Mouse (Mus musculus) lung, embryonic 14.5 days (tissue): Measurements from ENCODE around the gene Notum. TPM values are rescaled to one million over a fixed set of nuclear protein-coding genes. Genes with fewer than 3 reads are reported as not detected.
A peak's percentile ranks its signal among the peaks of the same experiment; 100 is the strongest.

ENCODE experiments used
- ATAC-seq: fragments of 200-750 bp; cut with Nextera tagmentation; 2 replicates; pipeline ENCODE4 v1.8.0; 2017; ENCODE audit warnings: mild to moderate bottlenecking, moderate TSS enrichment, moderate library complexity; ENCODE audit not compliant: insufficient read depth
- DNase-seq: peaks from one replicate; pipeline ENCODE4 v3.0.0-alpha.2; 2015
- H3K27ac ChIP-seq: fragments of 300-500 bp; sonication (generic); 2 replicates; pipeline ENCODE4 v1.5.1; 2014; ENCODE audit warnings: low read depth, mild to moderate bottlenecking, moderate library complexity
- H3K27me3 ChIP-seq: fragments of 300-500 bp; sonication (generic); 2 replicates; pipeline ENCODE4 v1.6.1; 2014; ENCODE audit warnings: low read length, control low read depth; ENCODE audit not compliant: insufficient read depth
- H3K36me3 ChIP-seq: fragments of 300-500 bp; sonication (generic); 2 replicates; pipeline ENCODE4 v1.6.1; 2014; ENCODE audit warnings: control low read depth; ENCODE audit not compliant: insufficient read depth
- H3K4me1 ChIP-seq: fragments of 300-500 bp; sonication (generic); 2 replicates; pipeline ENCODE4 v1.6.1; 2014; ENCODE audit warnings: antibody characterized with exemption, control low read depth; ENCODE audit not compliant: insufficient read depth
- H3K4me2 ChIP-seq: fragments of 300-500 bp; sonication (generic); 2 replicates; pipeline ENCODE4 v1.6.1; 2014; ENCODE audit warnings: mild to moderate bottlenecking
- H3K4me3 ChIP-seq: fragments of 300-500 bp; sonication (generic); 2 replicates; pipeline ENCODE4 v1.5.1; 2014; ENCODE audit warnings: low read depth, low read length
- H3K9ac ChIP-seq: fragments of 300-500 bp; sonication (generic); 2 replicates; pipeline ENCODE4 v1.6.1; 2014
- H3K9me3 ChIP-seq: fragments of 300-500 bp; sonication (generic); 2 replicates; pipeline ENCODE4 v1.6.1; 2016; ENCODE audit warnings: low read depth, low read length, control low read depth
- CTCF ChIP-seq: IDR thresholded peaks from 2 replicates; pipeline ENCODE4 v1.5.1; 2016; ENCODE audit warnings: antibody characterized with exemption, low read depth
- WGBS: fragments of 180-500 bp; shearing (Covaris S2); extraction: QIAGEN DNeasy Blood & Tissue Kit; methylation state at CpG from one replicate; pipeline ENCODE4 v1.1.7; 2014; 5-methylcytosine and 5-hydroxymethylcytosine counted together
- polyA plus RNA-seq: library from polyadenylated mRNA; unstranded; fragments of >200 nt; fragmentation: Nextera tagmentation; extraction: Ambion mirVana; gene quantifications from 2 replicates; pipeline ENCODE4 v1.2.1, GENCODE M21; 2014

Gene Notum
- polyA plus RNA-seq, 1 experiment from 2014 or later = 5.3 TPM

GRCm38 (mm10) chr11:120625152-120625775 lies 35.7 kb downstream of the Notum start, which contains the start of gene Sirt7:
TSS of gene Sirt7 (minus strand) at chr11:120625240.
- peak within 1 kb of the TSS; percentile 96 for H3K4me3 ChIP-seq
- TF ChIP-seq CTCF = 0 out of 2 replicates have a peak, but pooled peaks have one; percentile 6
- H3K27ac ChIP-seq = peak within 1 kb of the TSS; percentile 77
- H3K36me3 ChIP-seq = peaks cover 64% of the 10 kb centered on the region
- 22% methylated on average over 5 of the region's 5 CpGs for WGBS
- peak within 1 kb of the TSS; percentile 99 for H3K4me2 ChIP-seq
- no peaks in the 10 kb centered on the region for H3K27me3 ChIP-seq
- H3K4me1 ChIP-seq = peaks cover 9% of the 10 kb centered on the region
- DNase-seq (no peak), ATAC-seq (peak; percentile 22; the same call in 1 of the 2 replicates)
- H3K9me3 ChIP-seq = no peaks in the 10 kb centered on the region
- peak within 1 kb of the TSS; percentile 63 for H3K9ac ChIP-seq

GRCm38 (mm10) chr11:120624680-120625111 lies 36.3 kb downstream of the Notum start:
- Histone ChIP-seq H3K4me2 (peak overlapping the region; percentile 99), H3K4me3 (peak overlapping the region; percentile 96), H3K27me3 (no peaks in the 10 kb centered on the region), H3K36me3 (peaks cover 69% of the 10 kb centered on the region), H3K4me1 (peaks cover 3% of the 10 kb centered on the region), H3K9ac (peak overlapping the region; percentile 63), H3K27ac (peak overlapping the region; percentile 77), H3K9me3 (no peaks in the 10 kb centered on the region)
- peak; percentile 94 for DNase-seq
- WGBS = under 1% methylated on average over 53 of the region's 53 CpGs
- peak; percentile 82 for ATAC-seq
- TF ChIP-seq CTCF = no peak

GRCm38 (mm10) chr11:120623961-120624679 lies 36.9 kb downstream of the Notum start:
- peak; percentile 81 for ATAC-seq
- Histone ChIP-seq H3K9me3 (no peaks in the 10 kb centered on the region), H3K27ac (peak overlapping the region; percentile 77), H3K4me2 (peak overlapping the region; percentile 99), H3K9ac (peak overlapping the region; percentile 63), H3K4me3 (peak overlapping the region; percentile 96), H3K27me3 (no peaks in the 10 kb centered on the region), H3K36me3 (peaks cover 66% of the 10 kb centered on the region), H3K4me1 (peaks cover 3% of the 10 kb centered on the region; the same call in 1 of the 2 replicates)
- peak; percentile 78 for DNase-seq
- WGBS = 11% methylated on average over 30 of the region's 30 CpGs
- TF ChIP-seq CTCF = peak; percentile 63

- Histone ChIP-seq H3K4me2 (no peak overlapping the region), H3K36me3 (peaks cover 67% of the 10 kb centered on the region), H3K4me3 (no peak overlapping the region), H3K9ac (no peak overlapping the region), H3K4me1 (peaks cover 3% of the 10 kb centered on the region; the same call in 1 of the 2 replicates), H3K27ac (no peak overlapping the region), H3K9me3 (no peaks in the 10 kb centered on the region), H3K27me3 (no peaks in the 10 kb centered on the region)
- TF ChIP-seq CTCF = no peak
- WGBS = 89% methylated on average over 6 of the region's 6 CpGs
- no peak for ATAC-seq
- DNase-seq = no peak
Observed at GRCm38 (mm10) chr11:120622805-120623204, 38.2 kb downstream of the Notum start.

- H3K36me3 ChIP-seq = peaks cover 61% of the 10 kb centered on the region
- 90% methylated on average over 14 of the region's 14 CpGs for WGBS
Observed at GRCm38 (mm10) chr11:120620195-120620594, 40.8 kb downstream of the Notum start.

DNA sequence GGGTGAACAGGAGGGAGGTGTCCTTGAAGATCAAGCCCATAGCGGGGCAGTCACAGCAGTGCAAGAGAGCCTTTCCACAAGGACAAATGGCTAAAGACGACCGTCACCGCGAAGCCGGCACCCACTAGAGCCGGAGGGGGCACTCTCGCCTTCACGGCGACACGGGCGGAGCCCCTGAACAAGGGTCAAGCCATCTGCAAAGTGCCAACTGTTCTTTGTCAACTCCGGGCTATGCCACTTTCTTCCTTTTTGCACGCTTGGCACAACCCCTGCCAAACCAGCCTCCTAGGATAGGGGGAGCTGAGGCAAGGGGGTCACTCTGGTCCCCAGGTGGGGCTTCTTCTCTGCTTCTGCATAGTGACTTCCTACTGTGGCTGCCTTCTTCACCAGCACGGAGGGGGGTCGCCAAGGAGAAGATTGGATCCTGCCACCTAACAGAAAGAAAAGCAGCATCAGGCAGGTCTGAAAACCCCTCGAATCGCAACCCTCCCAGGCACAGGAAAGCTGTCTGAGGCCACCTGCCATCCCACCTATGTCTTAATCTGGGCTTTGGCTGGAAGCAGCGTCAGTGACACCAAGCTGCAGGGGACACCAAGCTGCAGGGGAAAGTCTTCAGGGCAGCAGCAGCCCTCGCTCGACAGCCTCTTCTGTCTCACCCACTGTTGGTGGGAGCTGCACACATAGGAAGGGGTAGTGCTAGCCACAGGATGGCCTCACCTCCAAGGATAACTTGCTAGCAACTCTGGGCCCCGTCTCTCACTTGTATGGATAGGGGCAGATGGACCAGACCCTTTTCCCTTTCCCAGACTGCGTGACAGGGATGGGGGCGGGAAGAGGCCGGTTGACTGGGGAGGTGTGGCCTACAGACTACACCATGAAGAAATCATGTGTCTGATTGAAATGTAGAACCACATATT lies 42.1 kb downstream of the Notum start:
- H3K27ac ChIP-seq = no peak overlapping the region
- H3K4me1 ChIP-seq = peaks cover 4% of the 10 kb centered on the region; the same call in 1 of the 2 replicates
- no peaks in the 10 kb centered on the region for H3K27me3 ChIP-seq
- WGBS = 91% methylated on average over 25 of the region's 25 CpGs
- no peak overlapping the region for H3K9ac ChIP-seq
- H3K9me3 ChIP-seq = no peaks in the 10 kb centered on the region
- DNase-seq = no peak
- ATAC-seq = no peak
- no peak overlapping the region for H3K4me3 ChIP-seq
- peaks cover 71% of the 10 kb centered on the region for H3K36me3 ChIP-seq
- TF ChIP-seq CTCF = no peak
- no peak overlapping the region for H3K4me2 ChIP-seq

More at GRCm38 (mm10) chr11:120620195-120620594, 40.8 kb downstream of the Notum start:
- Histone ChIP-seq H3K27me3 (no peaks in the 10 kb centered on the region), H3K9ac (no peak overlapping the region), H3K4me3 (no peak overlapping the region), H3K9me3 (no peaks in the 10 kb centered on the region), H3K4me1 (peaks cover 6% of the 10 kb centered on the region; the same call in 1 of the 2 replicates), H3K4me2 (no peak overlapping the region), H3K27ac (no peak overlapping the region)
- ATAC-seq (no peak), DNase-seq (no peak)
- TF ChIP-seq CTCF = no peak
